Mouse (Mus musculus): ENCODE results near the gene Sost. TPM values are rescaled to one million over a fixed set of nuclear protein-coding genes. Genes with fewer than 3 reads are reported as not detected.

The Sost gene
- total RNA-seq (2023): not detected

GRCm38 (mm10) chr11:101966965-101967614 is at the start of gene Sost:
Gene Sost, minus strand, starts transcription at chr11:101967015.

GRCm38 (mm10) chr11:101986913-101987312 is 20.1 kb upstream of the Sost start, which contains the start of gene Dusp3:
Gene Dusp3, minus strand, starts transcription at chr11:101987013.

GRCm38 (mm10) chr11:101984054-101985025 is 17.5 kb upstream of the Sost start, which contains the start of gene Cfap97d1:
Gene Cfap97d1, plus strand, starts transcription at chr11:101984279.

Other genes with a start within 250 kb of the Sost start
- 10 to 100 TPM; 84.1 to 85.7 TPM for gene Dhx8, start 234.1 kb downstream of the Sost start, total RNA-seq (2023)
- gene Etv4, start 181.6 kb downstream of the Sost start, total RNA-seq (2023): not detected
- gene Meox1, start 72.6 kb downstream of the Sost start, total RNA-seq (2023): not detected
- gene Cfap97d1, start 17.3 kb upstream of the Sost start, total RNA-seq (2023): not detected
- under 1 TPM; 0.70 to 0.74 TPM for gene Dusp3, start 20.0 kb upstream of the Sost start, total RNA-seq (2023)
- gene Mpp3, start 61.4 kb upstream of the Sost start, total RNA-seq (2023): not detected
- not detected for gene Cd300lg, start 74.5 kb upstream of the Sost start, total RNA-seq (2023)
- 1 to 10 TPM; 1.9 to 4.8 TPM for gene Mpp2, start 121.5 kb upstream of the Sost start, total RNA-seq (2023)
- not detected for gene Ppy, start 134.3 kb upstream of the Sost start, total RNA-seq (2023)
- gene Pyy, start 140.8 kb upstream of the Sost start, total RNA-seq (2023): not detected
- gene Nags, start 178.5 kb upstream of the Sost start, total RNA-seq (2023): not detected
- gene Tmem101, start 189.4 kb upstream of the Sost start, total RNA-seq (2023): 1 to 10 TPM; 5.9 to 7.2 TPM
- 10 to 100 TPM; 48.9 to 53.5 TPM for gene Lsm12, start 218.3 kb upstream of the Sost start, total RNA-seq (2023)
- 10 to 100 TPM; 28.1 to 34.6 TPM for gene G6pc3, start 222.6 kb upstream of the Sost start, total RNA-seq (2023)

Measured in T-cell, adult 66 days (primary cell).